Mouse (Mus musculus) C2C12 (cell line): ENCODE measurements around the gene Rap1gds1.

Experiments
- CEBPB ChIP-seq: IDR thresholded peaks from one replicate; pipeline ENCODE4 v1.6.1; 2011; ENCODE audit warnings: low read depth, mild to moderate bottlenecking, control low read depth, moderate library complexity
- CTCF ChIP-seq: IDR thresholded peaks from one replicate; pipeline ENCODE4 v1.5.1; 2011; ENCODE audit not compliant: control insufficient read depth, insufficient read depth, insufficient read length
- FOSL1 ChIP-seq: IDR thresholded peaks from one replicate; pipeline ENCODE4 v1.8.0; 2011; ENCODE audit warnings: mild to moderate bottlenecking, low read length; ENCODE audit not compliant: poor library complexity, insufficient read depth, severe bottlenecking
- MAX ChIP-seq: IDR thresholded peaks from one replicate; pipeline ENCODE4 v1.6.1; 2011; ENCODE audit warnings: mild to moderate bottlenecking, control low read depth
- MYOG ChIP-seq: IDR thresholded peaks from one replicate; pipeline ENCODE4 v1.6.1; 2011; ENCODE audit not compliant: control insufficient read depth, insufficient read length; ENCODE audit errors: extremely low read depth
- USF1 ChIP-seq: IDR thresholded peaks from one replicate; pipeline ENCODE4 v1.6.1; 2011; ENCODE audit warnings: low read depth, mild to moderate bottlenecking, control low read depth, moderate library complexity

DNA sequence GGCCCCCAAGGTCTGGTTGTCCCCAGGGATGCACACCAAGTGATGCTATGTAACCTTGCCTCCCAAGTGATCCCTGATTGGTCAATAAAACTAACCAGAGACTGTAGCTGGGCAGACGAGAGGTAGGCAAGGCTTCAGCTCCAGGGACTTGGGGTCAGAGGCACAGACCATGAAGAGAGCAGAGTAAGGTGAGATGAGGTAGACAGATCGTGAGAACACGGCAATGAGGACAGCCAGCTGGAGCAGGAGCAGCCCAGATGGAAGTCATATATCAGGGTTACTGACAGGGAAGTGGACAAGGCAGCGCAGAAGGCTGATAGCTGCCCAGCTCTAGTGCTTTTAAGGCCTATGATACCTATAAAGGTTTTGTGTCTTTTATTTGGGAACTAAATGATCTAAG, 5.5 kb downstream of the Rap1gds1 start:
- no peak for TF ChIP-seq USF1
- no peak for TF ChIP-seq CTCF
- no peak for TF ChIP-seq MAX
- no peak for TF ChIP-seq FOSL1
- TF ChIP-seq MYOG = no peak
- no peak for TF ChIP-seq CEBPB
